Mouse (Mus musculus): ENCODE results near the gene Hnrnph3. TPM values are rescaled to one million over a fixed set of nuclear protein-coding genes. Genes with fewer than 3 reads are reported as not detected.
A peak's percentile ranks its signal among the peaks of the same experiment; 100 is the strongest.

Gene Hnrnph3
- total RNA-seq, 2 experiments from 2014 or later = 6.1 to 7.6 TPM

- ATAC-seq (replicated peaks; ENCODE audit: low FRiP score, poor library complexity, severe bottlenecking) = no peak
Measured at GRCm38 (mm10) chr10:63038571-63039320, 14.7 kb upstream of the Hnrnph3 start.

- ATAC-seq (replicated peaks; ENCODE audit: low FRiP score, poor library complexity, severe bottlenecking) = no peak
Measured at GRCm38 (mm10) chr10:63032956-63033355, 8.9 kb upstream of the Hnrnph3 start.

- no peak for ATAC-seq (replicated peaks; ENCODE audit: low FRiP score, poor library complexity, severe bottlenecking)
Measured at GRCm38 (mm10) chr10:63032267-63032666, 8.2 kb upstream of the Hnrnph3 start.

- ATAC-seq (replicated peaks; ENCODE audit: low FRiP score, poor library complexity, severe bottlenecking) = no peak
Measured at GRCm38 (mm10) chr10:63028396-63028795, 4.4 kb upstream of the Hnrnph3 start.

GRCm38 (mm10) chr10:63027376-63028161 is 3.6 kb upstream of the Hnrnph3 start:
- ATAC-seq (replicated peaks; ENCODE audit: low FRiP score, poor library complexity, severe bottlenecking) = no peak

- ATAC-seq (replicated peaks; ENCODE audit: low FRiP score, poor library complexity, severe bottlenecking) = no peak
Measured at GRCm38 (mm10) chr10:63026795-63027160, 2.8 kb upstream of the Hnrnph3 start.

GRCm38 (mm10) chr10:63026156-63026794 is 2.3 kb upstream of the Hnrnph3 start:
- ATAC-seq (replicated peaks; ENCODE audit: low FRiP score, poor library complexity, severe bottlenecking) = no peak

- no peak for ATAC-seq (replicated peaks; ENCODE audit: low FRiP score, poor library complexity, severe bottlenecking)
Measured at GRCm38 (mm10) chr10:63025491-63026011, 1.5 kb upstream of the Hnrnph3 start.

GRCm38 (mm10) chr10:63025016-63025415 is 999 bp upstream of the Hnrnph3 start:
- ATAC-seq (replicated peaks; ENCODE audit: low FRiP score, poor library complexity, severe bottlenecking) = no peak

- ATAC-seq (replicated peaks; ENCODE audit: low FRiP score, poor library complexity, severe bottlenecking) = no peak
Measured at GRCm38 (mm10) chr10:63024580-63024910, 528 bp upstream of the Hnrnph3 start.

- ATAC-seq (replicated peaks; ENCODE audit: low FRiP score, poor library complexity, severe bottlenecking) = peak; percentile 57
Measured at GRCm38 (mm10) chr10:63023121-63023748, 782 bp downstream of the Hnrnph3 start.

- ATAC-seq (replicated peaks; ENCODE audit: low FRiP score, poor library complexity, severe bottlenecking) = no peak
Measured at GRCm38 (mm10) chr10:63022541-63023120, 1.4 kb downstream of the Hnrnph3 start.

GRCm38 (mm10) chr10:63021702-63022101 is 2.3 kb downstream of the Hnrnph3 start:
- ATAC-seq (replicated peaks; ENCODE audit: low FRiP score, poor library complexity, severe bottlenecking) = no peak

GRCm38 (mm10) chr10:63019304-63019703 is 4.7 kb downstream of the Hnrnph3 start:
- ATAC-seq (replicated peaks; ENCODE audit: low FRiP score, poor library complexity, severe bottlenecking) = no peak

- no peak for ATAC-seq (replicated peaks; ENCODE audit: low FRiP score, poor library complexity, severe bottlenecking)
Measured at GRCm38 (mm10) chr10:63014168-63014567, 9.8 kb downstream of the Hnrnph3 start.

GRCm38 (mm10) chr10:63013476-63013875 is 10.5 kb downstream of the Hnrnph3 start:
- ATAC-seq (replicated peaks; ENCODE audit: low FRiP score, poor library complexity, severe bottlenecking) = no peak

- ATAC-seq (replicated peaks; ENCODE audit: low FRiP score, poor library complexity, severe bottlenecking) = no peak
Measured at GRCm38 (mm10) chr10:63011556-63011955, 12.5 kb downstream of the Hnrnph3 start.

GRCm38 (mm10) chr10:63010268-63010667 is 13.7 kb downstream of the Hnrnph3 start:
- ATAC-seq (replicated peaks; ENCODE audit: low FRiP score, poor library complexity, severe bottlenecking) = no peak

- ATAC-seq (replicated peaks; ENCODE audit: low FRiP score, poor library complexity, severe bottlenecking) = no peak
Measured at GRCm38 (mm10) chr10:63008193-63008592, 15.8 kb downstream of the Hnrnph3 start.

GRCm38 (mm10) chr10:63004556-63004955 is 19.5 kb downstream of the Hnrnph3 start:
- no peak for ATAC-seq (replicated peaks; ENCODE audit: low FRiP score, poor library complexity, severe bottlenecking)
